Mouse (Mus musculus) brain, embryonic 14.5 days (tissue): Measurements from ENCODE around the gene Hdac11.

Experiments used
- CTCF ChIP-seq: fragments of 200-500 bp; IDR thresholded peaks from 2 replicates; pipeline ENCODE4 v1.5.1; 2012; ENCODE audit warnings: inconsistent platforms, mild to moderate bottlenecking, moderate library complexity, borderline replicate concordance; ENCODE audit not compliant: insufficient read depth, insufficient read length; ENCODE audit errors: extremely low read depth
- POLR2A ChIP-seq: fragments of 200-500 bp; IDR thresholded peaks from 2 replicates; pipeline ENCODE4 v1.6.1; 2012; ENCODE audit warnings: mild to moderate bottlenecking, inconsistent platforms, borderline replicate concordance; ENCODE audit not compliant: poor library complexity, insufficient read depth, insufficient read length, severe bottlenecking; ENCODE audit errors: extremely low read depth

- TF ChIP-seq POLR2A (no peak), CTCF (no peak)
These were observed 15.9 kb downstream of the Hdac11 start for GRCm38 (mm10) chr6:91172381-91172780.
